Mouse (Mus musculus) myocyte (in vitro differentiated cells): ENCODE measurements around the gene Chmp3. TPM values are rescaled to one million over a fixed set of nuclear protein-coding genes. Genes with fewer than 3 reads are reported as not detected.

ENCODE experiments used
- H3K27me3 ChIP-seq: one replicate; pipeline ENCODE4 v1.6.1; 2011; ENCODE audit not compliant: control insufficient read depth, insufficient read depth, insufficient read length
- H3K36me3 ChIP-seq: one replicate; pipeline ENCODE4 v1.6.1; 2011; ENCODE audit not compliant: control insufficient read depth, insufficient read depth
- H3K4me2 ChIP-seq: one replicate; pipeline ENCODE4 v1.6.1; 2011; ENCODE audit warnings: low read depth, control low read depth
- H3K4me3 ChIP-seq: one replicate; pipeline ENCODE4 v1.5.1; 2011; ENCODE audit warnings: mild to moderate bottlenecking, control low read depth, moderate library complexity
- H3K79me2 ChIP-seq: one replicate; pipeline ENCODE4 v1.6.1; 2011; ENCODE audit not compliant: control insufficient read depth, insufficient read depth
- H3ac ChIP-seq: one replicate; pipeline ENCODE4 v1.6.1; 2011; ENCODE audit not compliant: control insufficient read depth, insufficient read length
- CEBPB ChIP-seq: IDR thresholded peaks from 2 replicates; pipeline ENCODE4 v1.6.1; 2011; ENCODE audit warnings: mild to moderate bottlenecking, moderate library complexity; ENCODE audit not compliant: poor library complexity, insufficient read depth, severe bottlenecking
- E2F4 ChIP-seq: IDR thresholded peaks from one replicate; pipeline ENCODE4 v1.6.1; 2011; ENCODE audit warnings: mild to moderate bottlenecking, control low read depth, moderate library complexity; ENCODE audit not compliant: insufficient read depth
- MAX ChIP-seq: IDR thresholded peaks from one replicate; pipeline ENCODE4 v1.6.1; 2011; ENCODE audit warnings: low read depth, mild to moderate bottlenecking, control low read depth
- MYOD1 ChIP-seq, 3 experiments: IDR thresholded peaks; one replicate each; pipeline ENCODE4 v1.6.1; 2011; ENCODE audit warnings: control low read depth in 2 of 3, low read depth in 2 of 3, mild to moderate bottlenecking in 2 of 3, moderate library complexity in 1 of 3; ENCODE audit not compliant: insufficient read length in 2 of 3, control insufficient read depth in 1 of 3
- MYOG ChIP-seq, 3 experiments: IDR thresholded peaks; one replicate each; pipeline ENCODE4 v1.6.1; 2011; ENCODE audit warnings: control low read depth in 2 of 3, low read depth in 2 of 3, mild to moderate bottlenecking in 2 of 3; ENCODE audit not compliant: insufficient read length in 2 of 3, control insufficient read depth in 1 of 3, insufficient read depth in 1 of 3
- POLR2A ChIP-seq: IDR thresholded peaks from one replicate; pipeline ENCODE4 v1.6.1; 2011; ENCODE audit warnings: low read depth, mild to moderate bottlenecking, control low read depth, moderate library complexity; ENCODE audit not compliant: insufficient read length
- POLR2AphosphoS2 ChIP-seq: IDR thresholded peaks from one replicate; pipeline ENCODE4 v1.6.1; 2011; ENCODE audit warnings: low read depth, control low read depth; ENCODE audit not compliant: insufficient read length
- REST ChIP-seq: IDR thresholded peaks from one replicate; pipeline ENCODE4 v1.6.1; 2011; ENCODE audit warnings: mild to moderate bottlenecking, control low read depth, moderate library complexity; ENCODE audit not compliant: insufficient read depth, insufficient read length
- SRF ChIP-seq: IDR thresholded peaks from one replicate; pipeline ENCODE4 v1.6.1; 2011; ENCODE audit warnings: low read depth; ENCODE audit not compliant: control insufficient read depth, insufficient read length
- TCF12 ChIP-seq: IDR thresholded peaks from one replicate; pipeline ENCODE4 v1.6.1; 2011; ENCODE audit warnings: mild to moderate bottlenecking, control low read depth; ENCODE audit not compliant: poor library complexity, insufficient read depth, severe bottlenecking
- TCF3 ChIP-seq: IDR thresholded peaks from one replicate; pipeline ENCODE4 v1.6.1; 2011; ENCODE audit warnings: low read depth, control low read depth; ENCODE audit not compliant: insufficient read length
- USF1 ChIP-seq: IDR thresholded peaks from one replicate; pipeline ENCODE4 v1.6.1; 2011; ENCODE audit warnings: low read depth, mild to moderate bottlenecking, control low read depth, moderate library complexity
- polyA plus RNA-seq: library from polyadenylated mRNA; unstranded; fragments of >200 nt; fragmentation: generic; extraction: Trizol; gene quantifications from one replicate; pipeline ENCODE4 v1.2.1, GENCODE M21; 2012; ENCODE audit warnings: missing spikeins

The Chmp3 gene
- polyA plus RNA-seq, 1 experiment = 53.2 TPM

GRCm38 (mm10) chr6:71613225-71613624, 69.6 kb downstream of the Chmp3 start:
- Histone ChIP-seq H3K36me3 (peaks cover 70% of the 10 kb centered on the region), H3K4me2 (no peak overlapping the region), H3ac (no peak overlapping the region), H3K27me3 (no peaks in the 10 kb centered on the region), H3K79me2 (no peaks in the 10 kb centered on the region), H3K4me3 (no peak overlapping the region)
- no peak for TF ChIP-seq CEBPB
- TF ChIP-seq E2F4 = no peak
- TF ChIP-seq MAX = no peak
- no peak for TF ChIP-seq REST
- no peak for TF ChIP-seq MYOG (IDR thresholded peaks at IDR 0.05; ENCODE audit: control insufficient read depth in 1 of 3, insufficient read depth in 1 of 3, insufficient read length in 2 of 3, low read depth in 2 of 3)
- no peak for TF ChIP-seq USF1
- TF ChIP-seq SRF = no peak
- no peak for TF ChIP-seq TCF12
- TF ChIP-seq POLR2A = no peak
- no peak for TF ChIP-seq TCF3
- TF ChIP-seq MYOD1 (IDR thresholded peaks at IDR 0.05; ENCODE audit: control insufficient read depth in 1 of 3, insufficient read length in 2 of 3, low read depth in 2 of 3) = no peak
- TF ChIP-seq POLR2AphosphoS2 = no peak

DNA sequence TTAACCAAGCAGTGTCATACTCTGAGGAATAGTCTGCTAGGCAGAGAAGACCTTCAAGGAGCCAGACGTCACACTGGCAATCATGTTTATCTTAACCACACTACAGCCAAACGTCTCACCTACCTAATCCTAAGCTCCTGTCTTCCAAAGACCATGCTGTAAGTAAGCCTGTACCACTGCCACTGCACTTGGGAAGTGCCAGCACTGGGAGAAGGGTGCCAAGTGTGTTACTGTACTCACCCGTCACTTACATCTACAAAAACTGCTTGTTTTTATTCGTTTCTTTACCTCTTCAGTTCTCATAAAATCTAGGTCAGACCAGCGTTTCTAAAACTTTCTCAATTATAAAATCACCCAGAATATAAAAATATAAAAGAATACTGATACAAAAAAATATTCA, 73.4 kb downstream of the Chmp3 start:
- Histone ChIP-seq H3K4me3 (no peak overlapping the region), H3K27me3 (no peaks in the 10 kb centered on the region), H3ac (no peak overlapping the region), H3K79me2 (no peaks in the 10 kb centered on the region), H3K4me2 (no peak overlapping the region), H3K36me3 (peaks cover 83% of the 10 kb centered on the region)
- TF ChIP-seq REST = no peak
- TF ChIP-seq POLR2AphosphoS2 = no peak
- TF ChIP-seq TCF3 = no peak
- TF ChIP-seq POLR2A = no peak

- H3K79me2 ChIP-seq = no peaks in the 10 kb centered on the region
- H3K4me3 ChIP-seq = no peak overlapping the region
- no peak for TF ChIP-seq MYOG (IDR thresholded peaks at IDR 0.05; ENCODE audit: control insufficient read depth in 1 of 3, insufficient read depth in 1 of 3, insufficient read length in 2 of 3, low read depth in 2 of 3)
- TF ChIP-seq MAX = no peak
- TF ChIP-seq MYOD1 (IDR thresholded peaks at IDR 0.05; ENCODE audit: control insufficient read depth in 1 of 3, insufficient read length in 2 of 3, low read depth in 2 of 3) = no peak
- no peak for TF ChIP-seq POLR2AphosphoS2
- TF ChIP-seq CEBPB = no peak
- TF ChIP-seq TCF3 = no peak
- no peak overlapping the region for H3ac ChIP-seq
- H3K4me2 ChIP-seq = no peak overlapping the region
- no peaks in the 10 kb centered on the region for H3K27me3 ChIP-seq
- H3K36me3 ChIP-seq = peaks cover 90% of the 10 kb centered on the region
These were observed 78.0 kb downstream of the Chmp3 start for GRCm38 (mm10) chr6:71621551-71621950.

GRCm38 (mm10) chr6:71621981-71622380, 78.4 kb downstream of the Chmp3 start:
- H3K36me3 ChIP-seq = peaks cover 92% of the 10 kb centered on the region
- H3K27me3 ChIP-seq = no peaks in the 10 kb centered on the region
- H3K4me2 ChIP-seq = no peak overlapping the region
- no peak overlapping the region for H3K4me3 ChIP-seq
- H3ac ChIP-seq = no peak overlapping the region
- TF ChIP-seq TCF12 (no peak), MYOG (IDR thresholded peaks at IDR 0.05; ENCODE audit: control insufficient read depth in 1 of 3, insufficient read depth in 1 of 3, insufficient read length in 2 of 3, low read depth in 2 of 3) (no peak), TCF3 (no peak), E2F4 (no peak), USF1 (no peak), MYOD1 (IDR thresholded peaks at IDR 0.05; ENCODE audit: control insufficient read depth in 1 of 3, insufficient read length in 2 of 3, low read depth in 2 of 3) (no peak), POLR2AphosphoS2 (no peak), REST (no peak), MAX (no peak), CEBPB (no peak), SRF (no peak), POLR2A (no peak)
- no peaks in the 10 kb centered on the region for H3K79me2 ChIP-seq

DNA sequence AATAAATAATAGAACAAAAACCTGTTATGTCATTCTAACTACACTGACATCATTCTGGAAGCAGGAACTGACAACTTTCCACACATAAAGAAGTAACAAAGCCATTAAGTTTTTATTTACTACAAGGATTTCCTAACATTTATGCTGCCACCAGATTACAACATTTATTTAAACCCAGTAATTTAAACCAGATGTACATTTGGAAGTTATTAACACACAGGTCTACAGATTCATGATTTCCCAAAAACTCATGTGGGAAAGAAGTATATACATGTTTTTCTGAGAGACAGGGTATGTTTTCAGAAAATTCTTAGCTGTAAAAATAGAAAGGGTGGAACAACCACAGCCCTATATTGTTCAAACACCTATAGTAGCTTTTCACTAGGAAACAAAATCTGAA, 81.1 kb downstream of the Chmp3 start:
- Histone ChIP-seq H3K36me3 (peaks cover 83% of the 10 kb centered on the region), H3K79me2 (peaks cover 9% of the 10 kb centered on the region), H3ac (no peak overlapping the region), H3K4me2 (no peak overlapping the region), H3K27me3 (no peaks in the 10 kb centered on the region), H3K4me3 (no peak overlapping the region)
- TF ChIP-seq CEBPB = no peak

DNA sequence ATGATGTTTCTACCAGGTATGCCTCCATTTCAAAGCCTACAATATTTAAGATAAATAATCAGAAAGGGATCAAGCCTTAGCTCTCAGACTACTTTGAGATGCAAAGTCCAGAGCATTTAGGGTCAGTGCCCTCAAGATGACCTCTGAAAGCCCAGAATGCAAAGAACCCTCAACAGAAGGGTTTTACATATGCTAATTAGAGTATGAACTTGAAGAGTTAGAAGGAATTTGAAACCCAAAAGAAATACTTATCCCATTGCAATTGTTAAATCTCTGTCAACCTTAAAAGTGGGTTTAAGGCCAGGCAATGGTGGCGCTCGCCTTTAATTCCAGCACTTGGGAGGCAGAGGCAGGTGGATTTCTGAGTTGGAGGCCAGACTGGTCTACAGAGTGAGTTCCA, 82.4 kb downstream of the Chmp3 start:
- TF ChIP-seq SRF = no peak
- no peak for TF ChIP-seq MYOG (IDR thresholded peaks at IDR 0.05; ENCODE audit: control insufficient read depth in 1 of 3, insufficient read depth in 1 of 3, insufficient read length in 2 of 3, low read depth in 2 of 3)
- TF ChIP-seq TCF12 = no peak
- TF ChIP-seq CEBPB = no peak
- TF ChIP-seq TCF3 = no peak
- no peak for TF ChIP-seq POLR2AphosphoS2
- H3K27me3 ChIP-seq = no peaks in the 10 kb centered on the region
- H3K36me3 ChIP-seq = peaks cover 83% of the 10 kb centered on the region
- H3ac ChIP-seq = no peak overlapping the region
- peaks cover 22% of the 10 kb centered on the region for H3K79me2 ChIP-seq
- H3K4me3 ChIP-seq = no peak overlapping the region
- H3K4me2 ChIP-seq = no peak overlapping the region
